Mouse (Mus musculus) stomach, embryonic 16.5 days (tissue): ENCODE results near the gene Slc43a2. TPM values are rescaled to one million over a fixed set of nuclear protein-coding genes. Genes with fewer than 3 reads are reported as not detected.
"Not testable (repeated sequence)": the region's sequence is repeated elsewhere in the genome, so short reads cannot be mapped to it uniquely, and the experiment has no call there.

Experiments used
- ATAC-seq: fragments of 200-750 bp; cut with Nextera tagmentation; 2 replicates; pipeline ENCODE4 v1.8.0; 2017; ENCODE audit warnings: moderate number of reproducible peaks, moderate TSS enrichment; ENCODE audit not compliant: insufficient read depth, low FRiP score
- H3K27ac ChIP-seq: fragments of 300-500 bp; sonication (generic); 2 replicates; pipeline ENCODE4 v1.5.1; 2014; ENCODE audit warnings: low read length
- H3K27me3 ChIP-seq: fragments of 300-500 bp; sonication (generic); 2 replicates; pipeline ENCODE4 v1.6.1; 2014; ENCODE audit warnings: low read length, control low read depth, mixed read lengths; ENCODE audit not compliant: control insufficient read depth, insufficient read depth
- H3K36me3 ChIP-seq: fragments of 300-500 bp; sonication (generic); 2 replicates; pipeline ENCODE4 v1.6.1; 2014; ENCODE audit warnings: low read length; ENCODE audit not compliant: control insufficient read depth, insufficient read depth
- H3K4me1 ChIP-seq: fragments of 300-500 bp; sonication (generic); 2 replicates; pipeline ENCODE4 v1.6.1; 2014; ENCODE audit warnings: low read length, control low read depth, mixed read lengths; ENCODE audit not compliant: control insufficient read depth, insufficient read depth
- H3K4me2 ChIP-seq: fragments of 300-500 bp; sonication (generic); 2 replicates; pipeline ENCODE4 v1.6.1; 2014; ENCODE audit warnings: low read depth, low read length, mixed read lengths
- H3K4me3 ChIP-seq: fragments of 300-500 bp; sonication (generic); replicated peaks from 2 replicates; pipeline ENCODE4 v1.5.1; 2014; ENCODE audit warnings: mild to moderate bottlenecking, low read length
- H3K9ac ChIP-seq: fragments of 300-500 bp; sonication (generic); 2 replicates; pipeline ENCODE4 v1.6.1; 2014; ENCODE audit warnings: low read length
- H3K9me3 ChIP-seq: fragments of 300-500 bp; sonication (generic); replicated peaks from 2 replicates; pipeline ENCODE4 v1.6.1; 2016; ENCODE audit warnings: low read length, control low read depth; ENCODE audit not compliant: control insufficient read depth
- WGBS: fragments of 180-500 bp; shearing (Covaris S2); extraction: QIAGEN DNeasy Blood & Tissue Kit; methylation state at CpG from one replicate; pipeline ENCODE4 v1.1.7; 2014; 5-methylcytosine and 5-hydroxymethylcytosine counted together
- polyA plus RNA-seq: library from polyadenylated mRNA; unstranded; fragments of >200 nt; fragmentation: Nextera tagmentation; extraction: Ambion mirVana; gene quantifications from 2 replicates; pipeline ENCODE4 v1.2.1, GENCODE M21; 2015

Slc43a2 gene
- polyA plus RNA-seq, 1 experiment from 2014 or later = 5.0 TPM

GRCm38 (mm10) chr11:75556006-75556405 lies 24.5 kb downstream of the Slc43a2 start:
- not testable (repeated sequence) for H3K27ac ChIP-seq, H3K4me2 ChIP-seq, H3K4me3 ChIP-seq, H3K9ac ChIP-seq, H3K36me3 ChIP-seq, ATAC-seq, H3K9me3 ChIP-seq, H3K27me3 ChIP-seq
- WGBS = 92% methylated on average over 6 of the region's 6 CpGs
- peaks cover 20% of the 10 kb centered on the region for H3K4me1 ChIP-seq

GRCm38 (mm10) chr11:75557142-75557541 lies 25.6 kb downstream of the Slc43a2 start:
- Histone ChIP-seq H3K4me3 (no peak overlapping the region), H3K9me3 (no peaks in the 10 kb centered on the region), H3K36me3 (no peaks in the 10 kb centered on the region), H3K27ac (no peak overlapping the region), H3K27me3 (no peaks in the 10 kb centered on the region), H3K4me1 (peaks cover 9% of the 10 kb centered on the region), H3K4me2 (no peak overlapping the region), H3K9ac (no peak overlapping the region)
- ATAC-seq = no peak
- 91% methylated on average over 6 of the region's 6 CpGs for WGBS

- Histone ChIP-seq H3K4me3 (no peak overlapping the region), H3K27me3 (no peaks in the 10 kb centered on the region), H3K4me1 (0 out of 2 replicates have a peak, but pooled peaks cover 2% of the 10 kb centered on the region), H3K36me3 (no peaks in the 10 kb centered on the region), H3K9ac (no peak overlapping the region), H3K9me3 (no peaks in the 10 kb centered on the region), H3K27ac (no peak overlapping the region), H3K4me2 (no peak overlapping the region)
- 80% methylated on average over 1 of the region's 1 CpGs for WGBS
- ATAC-seq = no peak
These were observed 26.6 kb downstream of the Slc43a2 start for GRCm38 (mm10) chr11:75558101-75558500.

- Histone ChIP-seq H3K27me3 (no peaks in the 10 kb centered on the region), H3K27ac (no peak overlapping the region)
- WGBS = 85% methylated on average over 8 of the region's 8 CpGs
These were observed 28.5 kb downstream of the Slc43a2 start for GRCm38 (mm10) chr11:75559870-75560504.

GRCm38 (mm10) chr11:75560530-75561409 lies 29.3 kb downstream of the Slc43a2 start:
- Histone ChIP-seq H3K9me3 (no peaks in the 10 kb centered on the region), H3K27ac (no peak overlapping the region), H3K27me3 (no peaks in the 10 kb centered on the region), H3K4me3 (no peak overlapping the region), H3K4me1 (peaks cover 10% of the 10 kb centered on the region), H3K36me3 (no peaks in the 10 kb centered on the region), H3K4me2 (no peak overlapping the region), H3K9ac (no peak overlapping the region)
- ATAC-seq = peak; percentile 46; the same call in 1 of the 2 replicates
- WGBS = 77% methylated on average over 14 of the region's 14 CpGs

More at GRCm38 (mm10) chr11:75559870-75560504, 28.5 kb downstream of the Slc43a2 start:
- ATAC-seq = no peak
- H3K4me1 ChIP-seq = peaks cover 10% of the 10 kb centered on the region
- no peak overlapping the region for H3K4me3 ChIP-seq
- H3K36me3 ChIP-seq = no peaks in the 10 kb centered on the region
- no peak overlapping the region for H3K4me2 ChIP-seq
- H3K9ac ChIP-seq = no peak overlapping the region
- H3K9me3 ChIP-seq = no peaks in the 10 kb centered on the region

GRCm38 (mm10) chr11:75561410-75561791 lies 29.9 kb downstream of the Slc43a2 start:
- H3K9me3 ChIP-seq = no peaks in the 10 kb centered on the region
- no peak for ATAC-seq
- no peaks in the 10 kb centered on the region for H3K27me3 ChIP-seq
- H3K36me3 ChIP-seq = no peaks in the 10 kb centered on the region
- H3K4me1 ChIP-seq = peaks cover 10% of the 10 kb centered on the region
- H3K4me3 ChIP-seq = no peak overlapping the region
- no peak overlapping the region for H3K9ac ChIP-seq
- WGBS = 84% methylated on average over 5 of the region's 5 CpGs
- H3K27ac ChIP-seq = no peak overlapping the region
- H3K4me2 ChIP-seq = no peak overlapping the region

- no peak for ATAC-seq
- no peak overlapping the region for H3K27ac ChIP-seq
- H3K27me3 ChIP-seq = no peaks in the 10 kb centered on the region
- no peak overlapping the region for H3K4me2 ChIP-seq
- H3K36me3 ChIP-seq = no peaks in the 10 kb centered on the region
- peaks cover 14% of the 10 kb centered on the region for H3K4me1 ChIP-seq
- H3K9me3 ChIP-seq = no peaks in the 10 kb centered on the region
- 89% methylated on average over 8 of the region's 8 CpGs for WGBS
- H3K4me3 ChIP-seq = no peak overlapping the region
- no peak overlapping the region for H3K9ac ChIP-seq
These were observed 31.3 kb downstream of the Slc43a2 start for GRCm38 (mm10) chr11:75562840-75563239.

GRCm38 (mm10) chr11:75563851-75564548 lies 32.5 kb downstream of the Slc43a2 start:
- 50% methylated on average over 18 of the region's 18 CpGs for WGBS
- Histone ChIP-seq H3K4me1 (peaks cover 14% of the 10 kb centered on the region), H3K36me3 (no peaks in the 10 kb centered on the region), H3K4me3 (no peak overlapping the region), H3K4me2 (no peak overlapping the region), H3K27ac (peak overlapping the region; percentile 64), H3K27me3 (no peaks in the 10 kb centered on the region), H3K9me3 (no peaks in the 10 kb centered on the region), H3K9ac (peak overlapping the region; percentile 50; the same call in 1 of the 2 replicates)
- peak; percentile 26; the same call in 1 of the 2 replicates for ATAC-seq
